Mouse (Mus musculus): Measurements from ENCODE around the gene Ndrg4. TPM values are rescaled to one million over a fixed set of nuclear protein-coding genes. Genes with fewer than 3 reads are reported as not detected.

Ndrg4 gene
- polyA plus RNA-seq, 1 experiment from 2014 or later: 33.2 TPM

- WGBS: 66% methylated on average over 8 of the region's 8 CpGs
- H3K27ac ChIP-seq (ENCODE audit: low read depth, low read length): no peak overlapping the region
- H3K4me1 ChIP-seq (replicated peaks; ENCODE audit: control insufficient read depth, insufficient read depth, low read length): no peaks in the 10 kb centered on the region
- no peaks in the 10 kb centered on the region for H3K9me3 ChIP-seq (ENCODE audit: control insufficient read depth, low read length)
- H3K4me2 ChIP-seq (ENCODE audit: low read depth, low read length, severe bottlenecking): no peak overlapping the region
- DNase-seq (ENCODE audit: low spot score) (no peak), ATAC-seq (replicated peaks; ENCODE audit: low FRiP score) (no peak)
- no peaks in the 10 kb centered on the region for H3K36me3 ChIP-seq (ENCODE audit: control insufficient read depth, insufficient read depth, low read length)
- no peak overlapping the region for H3K9ac ChIP-seq (ENCODE audit: low read length)
- H3K4me3 ChIP-seq (ENCODE audit: low read depth, low read length): no peak overlapping the region
- H3K27me3 ChIP-seq (ENCODE audit: control insufficient read depth, insufficient read depth, low read length): no peaks in the 10 kb centered on the region
Observed at GRCm38 (mm10) chr8:95668163-95668958, 8.4 kb upstream of the Ndrg4 start.

GRCm38 (mm10) chr8:95669967-95670366 lies 6.8 kb upstream of the Ndrg4 start:
- no peak overlapping the region for H3K4me2 ChIP-seq (ENCODE audit: low read depth, low read length, severe bottlenecking)
- no peaks in the 10 kb centered on the region for H3K27me3 ChIP-seq (ENCODE audit: control insufficient read depth, insufficient read depth, low read length)
- 86% methylated on average over 2 of the region's 2 CpGs for WGBS
- no peaks in the 10 kb centered on the region for H3K9me3 ChIP-seq (ENCODE audit: control insufficient read depth, low read length)
- H3K27ac ChIP-seq (ENCODE audit: low read depth, low read length): no peak overlapping the region
- no peaks in the 10 kb centered on the region for H3K36me3 ChIP-seq (ENCODE audit: control insufficient read depth, insufficient read depth, low read length)
- no peaks in the 10 kb centered on the region for H3K4me1 ChIP-seq (replicated peaks; ENCODE audit: control insufficient read depth, insufficient read depth, low read length)
- DNase-seq (ENCODE audit: low spot score): no peak
- no peak overlapping the region for H3K4me3 ChIP-seq (ENCODE audit: low read depth, low read length)
- no peak for ATAC-seq (replicated peaks; ENCODE audit: low FRiP score)
- H3K9ac ChIP-seq (ENCODE audit: low read length): no peak overlapping the region

- no peaks in the 10 kb centered on the region for H3K36me3 ChIP-seq (ENCODE audit: control insufficient read depth, insufficient read depth, low read length)
- H3K4me2 ChIP-seq (ENCODE audit: low read depth, low read length, severe bottlenecking): no peak overlapping the region
- H3K27ac ChIP-seq (ENCODE audit: low read depth, low read length): no peak overlapping the region
- H3K4me1 ChIP-seq (replicated peaks; ENCODE audit: control insufficient read depth, insufficient read depth, low read length): no peaks in the 10 kb centered on the region
- ATAC-seq (replicated peaks; ENCODE audit: low FRiP score): no peak
- no peak overlapping the region for H3K4me3 ChIP-seq (ENCODE audit: low read depth, low read length)
- 89% methylated on average over 6 of the region's 6 CpGs for WGBS
- H3K27me3 ChIP-seq (ENCODE audit: control insufficient read depth, insufficient read depth, low read length): peaks cover 7% of the 10 kb centered on the region
- DNase-seq (ENCODE audit: low spot score): no peak
- no peaks in the 10 kb centered on the region for H3K9me3 ChIP-seq (ENCODE audit: control insufficient read depth, low read length)
- no peak overlapping the region for H3K9ac ChIP-seq (ENCODE audit: low read length)
Observed at GRCm38 (mm10) chr8:95671861-95672260, 4.9 kb upstream of the Ndrg4 start.

- no peak overlapping the region for H3K4me2 ChIP-seq (ENCODE audit: low read depth, low read length, severe bottlenecking)
- H3K27ac ChIP-seq (ENCODE audit: low read depth, low read length): no peak overlapping the region
- H3K4me1 ChIP-seq (replicated peaks; ENCODE audit: control insufficient read depth, insufficient read depth, low read length): peaks cover 4% of the 10 kb centered on the region; the same call in 1 of the 2 replicates
- H3K27me3 ChIP-seq (ENCODE audit: control insufficient read depth, insufficient read depth, low read length): peaks cover 16% of the 10 kb centered on the region
- ATAC-seq (replicated peaks; ENCODE audit: low FRiP score): no peak
- 80% methylated on average over 5 of the region's 5 CpGs for WGBS
- H3K4me3 ChIP-seq (ENCODE audit: low read depth, low read length): no peak overlapping the region
- H3K36me3 ChIP-seq (ENCODE audit: control insufficient read depth, insufficient read depth, low read length): no peaks in the 10 kb centered on the region
- no peak for DNase-seq (ENCODE audit: low spot score)
- H3K9me3 ChIP-seq (ENCODE audit: control insufficient read depth, low read length): no peaks in the 10 kb centered on the region
- no peak overlapping the region for H3K9ac ChIP-seq (ENCODE audit: low read length)
Observed at GRCm38 (mm10) chr8:95672811-95673210, 4.0 kb upstream of the Ndrg4 start.

- Histone ChIP-seq H3K9ac (ENCODE audit: low read length) (peak overlapping the region; percentile 57), H3K36me3 (ENCODE audit: control insufficient read depth, insufficient read depth, low read length) (no peaks in the 10 kb centered on the region), H3K9me3 (ENCODE audit: control insufficient read depth, low read length) (no peaks in the 10 kb centered on the region), H3K27ac (ENCODE audit: low read depth, low read length) (no peak overlapping the region), H3K4me2 (ENCODE audit: low read depth, low read length, severe bottlenecking) (peak overlapping the region; percentile 91), H3K4me1 (replicated peaks; ENCODE audit: control insufficient read depth, insufficient read depth, low read length) (peaks cover 4% of the 10 kb centered on the region; the same call in 1 of the 2 replicates), H3K27me3 (ENCODE audit: control insufficient read depth, insufficient read depth, low read length) (peaks cover 33% of the 10 kb centered on the region), H3K4me3 (ENCODE audit: low read depth, low read length) (peak overlapping the region; percentile 53)
- peak; percentile 59 for DNase-seq (ENCODE audit: low spot score)
- ATAC-seq (replicated peaks; ENCODE audit: low FRiP score): peak; percentile 58
- WGBS: under 1% methylated on average over 24 of the region's 48 CpGs
Observed at GRCm38 (mm10) chr8:95677591-95678023, 827 bp downstream of the Ndrg4 start.

- under 1% methylated on average over 39 of the region's 70 CpGs for WGBS
Observed at GRCm38 (mm10) chr8:95678024-95678611, 1.3 kb downstream of the Ndrg4 start.

GRCm38 (mm10) chr8:95688073-95688672 lies 11.4 kb downstream of the Ndrg4 start:
- Histone ChIP-seq H3K27me3 (ENCODE audit: control insufficient read depth, insufficient read depth, low read length) (no peaks in the 10 kb centered on the region), H3K36me3 (ENCODE audit: control insufficient read depth, insufficient read depth, low read length) (no peaks in the 10 kb centered on the region), H3K4me1 (replicated peaks; ENCODE audit: control insufficient read depth, insufficient read depth, low read length) (no peaks in the 10 kb centered on the region), H3K27ac (ENCODE audit: low read depth, low read length) (no peak overlapping the region), H3K9ac (ENCODE audit: low read length) (no peak overlapping the region), H3K4me3 (ENCODE audit: low read depth, low read length) (no peak overlapping the region), H3K9me3 (ENCODE audit: control insufficient read depth, low read length) (no peaks in the 10 kb centered on the region), H3K4me2 (ENCODE audit: low read depth, low read length, severe bottlenecking) (no peak overlapping the region)
- ATAC-seq (replicated peaks; ENCODE audit: low FRiP score) (no peak), DNase-seq (ENCODE audit: low spot score) (no peak)
- WGBS: 82% methylated on average over 10 of the region's 10 CpGs

More at GRCm38 (mm10) chr8:95678024-95678611, 1.3 kb downstream of the Ndrg4 start:
- Histone ChIP-seq H3K4me3 (ENCODE audit: low read depth, low read length) (peak overlapping the region; percentile 53), H3K9ac (ENCODE audit: low read length) (peak overlapping the region; percentile 57), H3K4me2 (ENCODE audit: low read depth, low read length, severe bottlenecking) (peak overlapping the region; percentile 91), H3K27ac (ENCODE audit: low read depth, low read length) (no peak overlapping the region), H3K27me3 (ENCODE audit: control insufficient read depth, insufficient read depth, low read length) (peaks cover 33% of the 10 kb centered on the region), H3K9me3 (ENCODE audit: control insufficient read depth, low read length) (no peaks in the 10 kb centered on the region), H3K36me3 (ENCODE audit: control insufficient read depth, insufficient read depth, low read length) (no peaks in the 10 kb centered on the region), H3K4me1 (replicated peaks; ENCODE audit: control insufficient read depth, insufficient read depth, low read length) (peaks cover 4% of the 10 kb centered on the region; the same call in 1 of the 2 replicates)
- peak; percentile 31 for ATAC-seq (replicated peaks; ENCODE audit: low FRiP score)
- DNase-seq (ENCODE audit: low spot score): peak; percentile 65

- H3K36me3 ChIP-seq (ENCODE audit: control insufficient read depth, insufficient read depth, low read length): no peaks in the 10 kb centered on the region
- 91% methylated on average over 13 of the region's 13 CpGs for WGBS
- no peaks in the 10 kb centered on the region for H3K9me3 ChIP-seq (ENCODE audit: control insufficient read depth, low read length)
- H3K27me3 ChIP-seq (ENCODE audit: control insufficient read depth, insufficient read depth, low read length): no peaks in the 10 kb centered on the region
- DNase-seq (ENCODE audit: low spot score) (peak; percentile 48), ATAC-seq (replicated peaks; ENCODE audit: low FRiP score) (no peak)
- no peak overlapping the region for H3K4me2 ChIP-seq (ENCODE audit: low read depth, low read length, severe bottlenecking)
- H3K4me3 ChIP-seq (ENCODE audit: low read depth, low read length): no peak overlapping the region
- H3K4me1 ChIP-seq (replicated peaks; ENCODE audit: control insufficient read depth, insufficient read depth, low read length): peaks cover 5% of the 10 kb centered on the region; the same call in 1 of the 2 replicates
- H3K9ac ChIP-seq (ENCODE audit: low read length): no peak overlapping the region
- no peak overlapping the region for H3K27ac ChIP-seq (ENCODE audit: low read depth, low read length)
Observed at GRCm38 (mm10) chr8:95690929-95691541, 14.3 kb downstream of the Ndrg4 start.
